Mouse (Mus musculus): ENCODE data around the gene Tnrc6b. TPM values are rescaled to one million over a fixed set of nuclear protein-coding genes. Genes with fewer than 3 reads are reported as not detected.

Gene Tnrc6b
- total and polyA plus RNA-seq, 3 experiments = 7.8 to 13.9 (median 8.0) TPM

DNA sequence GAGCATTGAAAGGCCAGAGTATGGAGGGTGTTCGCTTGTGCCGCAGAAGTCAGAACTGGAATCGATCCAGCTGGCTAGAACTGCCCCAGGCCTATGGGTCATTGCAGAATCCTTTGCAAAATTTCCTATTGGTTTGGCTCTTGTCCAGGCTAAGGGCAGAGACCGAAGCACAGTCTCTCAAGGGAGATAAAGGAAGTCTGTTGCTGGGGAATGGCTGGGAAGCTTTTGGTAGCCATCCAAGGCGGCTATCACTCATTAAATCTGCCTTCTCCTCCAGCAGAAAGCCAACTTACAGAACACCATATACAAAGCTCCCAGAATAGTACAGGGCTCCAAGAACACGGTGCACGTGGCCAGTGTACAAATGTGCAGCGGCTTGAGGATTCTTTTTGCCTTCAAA is 4.0 kb upstream of the Tnrc6b start (continued):
- TF ChIP-seq MYB (IDR thresholded peaks at IDR 0.05; ENCODE audit: low read depth, low read length) (no peak), NELFE (IDR thresholded peaks at IDR 0.05; ENCODE audit: low read depth, low read length) (peak; percentile 26; the same call in 1 of the 2 replicates), ETS1 (IDR thresholded peaks at IDR 0.05; ENCODE audit: low read depth, low read length) (peak; percentile 77), CHD1 (IDR thresholded peaks at IDR 0.05; ENCODE audit: low read depth, low read length) (no peak), MAFK (IDR thresholded peaks at IDR 0.05; ENCODE audit: borderline replicate concordance, low read depth, low read length) (no peak), TAL1 (IDR thresholded peaks at IDR 0.05; ENCODE audit: low read length) (peak; percentile 5; the same call in 1 of the 2 replicates), RCOR1 (IDR thresholded peaks at IDR 0.05; ENCODE audit: low read depth, low read length) (peak; percentile 68), MXI1 (IDR thresholded peaks at IDR 0.05; ENCODE audit: low read depth, low read length) (peak; percentile 85; the same call in 1 of the 2 replicates), CTCF (IDR thresholded peaks at IDR 0.05 in 2 of 3, conservative IDR thresholded peaks at IDR 0.05 in 1 of 3; ENCODE audit: control insufficient read depth in 1 of 3, insufficient read depth in 1 of 3, low read depth in 2 of 3, low read length in 3 of 3, poor library complexity in 1 of 3, severe bottlenecking in 1 of 3) (no peak), USF2 (IDR thresholded peaks at IDR 0.05; ENCODE audit: borderline replicate concordance in 1 of 2, insufficient read depth in 1 of 2, low read depth in 1 of 2, low read length in 2 of 2) (no peak), ZMIZ1 (IDR thresholded peaks at IDR 0.05; ENCODE audit: low read depth, low read length) (no peak)

DNA sequence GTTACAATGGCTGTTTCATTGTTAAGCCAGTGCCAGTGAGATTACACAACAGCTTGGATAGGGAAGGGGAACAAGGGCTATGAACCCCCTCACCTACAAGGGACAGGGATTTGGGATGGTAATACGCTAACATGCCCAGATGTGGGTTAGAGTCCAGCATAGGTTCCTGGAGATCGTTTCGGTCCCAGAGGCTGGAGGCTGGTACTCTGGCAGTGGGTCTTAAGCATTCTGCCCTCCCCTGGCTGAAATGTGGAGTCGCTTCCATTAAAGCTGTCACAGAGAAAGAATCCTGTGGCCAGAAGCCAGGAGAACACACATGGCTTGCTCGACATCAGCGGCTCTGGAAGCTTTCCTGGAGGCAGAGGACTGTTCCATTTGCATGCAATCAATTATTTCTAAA is 1.5 kb upstream of the Tnrc6b start:
- TF ChIP-seq MEF2A (IDR thresholded peaks at IDR 0.05; ENCODE audit: extremely low read depth, insufficient replicate concordance, low read depth, low read length, poor library complexity, severe bottlenecking) (no peak), GATA1 (IDR thresholded peaks at IDR 0.05; ENCODE audit: low read depth, low read length) (no peak), UBTF (IDR thresholded peaks at IDR 0.05; ENCODE audit: borderline replicate concordance, insufficient read depth, low read depth, low read length) (no peak), POLR2AphosphoS5 (IDR thresholded peaks at IDR 0.05; ENCODE audit: borderline replicate concordance, low read depth, low read length) (no peak), ZKSCAN1 (IDR thresholded peaks at IDR 0.05; ENCODE audit: low read depth, low read length) (no peak), MYC (IDR thresholded peaks at IDR 0.05; ENCODE audit: low read depth, low read length) (no peak), TAL1 (IDR thresholded peaks at IDR 0.05; ENCODE audit: low read length) (no peak), RAD21 (IDR thresholded peaks at IDR 0.05; ENCODE audit: low read depth, low read length) (no peak), ETS1 (IDR thresholded peaks at IDR 0.05; ENCODE audit: low read depth, low read length) (no peak)
- H3K4me1 ChIP-seq (ENCODE audit: control insufficient read depth in 1 of 2, insufficient read depth in 2 of 2, low read length in 2 of 2) = peaks cover 0 to 9% of the 10 kb centered on the region in 2 experiments; a peak in 2 of 4 replicates
- H3K9ac ChIP-seq (ENCODE audit: control insufficient read depth, low read depth, low read length, poor library complexity, severe bottlenecking) = peak overlapping the region; percentile 64; the same call in 1 of the 2 replicates
- no peaks in the 10 kb centered on the region for H3K9me3 ChIP-seq (replicated peaks; ENCODE audit: insufficient read depth, low read length)
- DNase-seq (ENCODE audit: low read depth, low spot score) = peak; percentile 33
- H3K27me3 ChIP-seq (ENCODE audit: control insufficient read depth in 1 of 2, insufficient read depth in 2 of 2, low read length in 2 of 2) = no peaks in the 10 kb centered on the region
- H3K4me3 ChIP-seq (ENCODE audit: control insufficient read depth in 1 of 2, insufficient read depth in 1 of 2, low read depth in 2 of 2, low read length in 2 of 2) = no peak overlapping the region
- no peak overlapping the region for H3K27ac ChIP-seq (ENCODE audit: control insufficient read depth, low read depth, low read length)
- peaks cover 2% of the 10 kb centered on the region; the same call in 1 of the 2 replicates for H3K79me2 ChIP-seq (ENCODE audit: control insufficient read depth, insufficient read depth, low read length, poor library complexity)
- H3K36me3 ChIP-seq (ENCODE audit: control insufficient read depth in 1 of 2, insufficient read depth in 2 of 2, low read length in 2 of 2) = peaks cover 0 to 8% of the 10 kb centered on the region in 2 experiments; a peak in 2 of 4 replicates

All from MEL (cell line).